In genomic region chr7:73420827-73421226, GRCm38 (mm10) we compare ENCODE assay signal across 15 mouse cellular contexts. TPM values are rescaled to one million over a fixed set of nuclear protein-coding genes. Genes with fewer than 3 reads are reported as not detected.
DNase-seq lines count a peak whose midpoint lies in the region; ATAC-seq lines count a peak whose summit lies in the region.
"Had no signal": no experiment of that assay in that cellular context is flagged by ENCODE, and none has a peak within 500 bp of the region (broad histone marks: within the 10 kb centered on the region; RNA-seq: fewer than 3 reads in every experiment).

No protein-coding gene starts in this region.

- H3K27me3 ChIP-seq in midbrain, embryonic 10.5 days (ENCODE audit: low read depth, poor library complexity, severe bottlenecking), result no peaks in the 10 kb centered on the region
- no peaks in the 10 kb centered on the region for H3K27me3 ChIP-seq in midbrain, embryonic 16.5 days (ENCODE audit: control insufficient read depth, insufficient read depth, low read depth, low read length)
- H3K27me3 ChIP-seq in forebrain, embryonic 13.5 days, result no peaks in the 10 kb centered on the region
- H3K27me3 ChIP-seq in limb, embryonic 13.5 days, result no peaks in the 10 kb centered on the region
- no peaks in the 10 kb centered on the region for H3K27me3 ChIP-seq in stomach, embryonic 14.5 days (ENCODE audit: control insufficient read depth, insufficient read depth, low read length)
- H3K27me3 ChIP-seq: heart, embryonic 12.5 days; liver, embryonic 13.5 days had no signal

- 48% methylated on average over 5 of the region's 5 CpGs for WGBS in midbrain, embryonic 10.5 days
- WGBS in midbrain, embryonic 16.5 days, result 41% methylated on average over 5 of the region's 5 CpGs
- WGBS in forebrain, embryonic 13.5 days, result 42% methylated on average over 5 of the region's 5 CpGs
- 59% methylated on average over 5 of the region's 5 CpGs for WGBS in limb, embryonic 13.5 days
- WGBS in stomach, embryonic 14.5 days, result 64% methylated on average over 5 of the region's 5 CpGs

- H3K27ac ChIP-seq in midbrain, embryonic 10.5 days (replicated peaks), result peak overlapping the region; percentile 62
- H3K27ac ChIP-seq in midbrain, embryonic 16.5 days (ENCODE audit: low read length), result no peak overlapping the region
- H3K27ac ChIP-seq in forebrain, embryonic 13.5 days, result peak overlapping the region; percentile 68
- peak overlapping the region; percentile 56; the same call in 1 of the 2 replicates for H3K27ac ChIP-seq in limb, embryonic 13.5 days
- peak overlapping the region; percentile 21; the same call in 1 of the 2 replicates for H3K27ac ChIP-seq in stomach, embryonic 14.5 days (ENCODE audit: low read length)
- H3K27ac ChIP-seq: left cerebral cortex, adult 2 months; liver, embryonic 13.5 days had no signal

- no peak overlapping the region for H3K4me3 ChIP-seq in midbrain, embryonic 10.5 days
- H3K4me3 ChIP-seq in midbrain, embryonic 16.5 days (ENCODE audit: low read depth, low read length), result no peak overlapping the region
- no peak overlapping the region for H3K4me3 ChIP-seq in forebrain, embryonic 13.5 days
- no peak overlapping the region for H3K4me3 ChIP-seq in limb, embryonic 13.5 days
- H3K4me3 ChIP-seq in stomach, embryonic 14.5 days (ENCODE audit: low read depth, low read length), result no peak overlapping the region
- H3K4me3 ChIP-seq: heart, embryonic 12.5 days; left cerebral cortex, adult 2 months; liver, embryonic 13.5 days had no signal

- no peaks in the 10 kb centered on the region for H3K9me3 ChIP-seq in midbrain, embryonic 10.5 days (replicated peaks)
- no peaks in the 10 kb centered on the region for H3K9me3 ChIP-seq in midbrain, embryonic 16.5 days (replicated peaks; ENCODE audit: control insufficient read depth, low read length, poor library complexity, severe bottlenecking)
- no peaks in the 10 kb centered on the region for H3K9me3 ChIP-seq in forebrain, embryonic 13.5 days (replicated peaks)
- no peaks in the 10 kb centered on the region for H3K9me3 ChIP-seq in limb, embryonic 13.5 days
- H3K9me3 ChIP-seq in stomach, embryonic 14.5 days (ENCODE audit: control insufficient read depth, low read depth, low read length), result no peaks in the 10 kb centered on the region
- H3K9me3 ChIP-seq: heart, embryonic 12.5 days; liver, embryonic 13.5 days had no signal

- no peak overlapping the region for H3K4me2 ChIP-seq in midbrain, embryonic 16.5 days (ENCODE audit: low read length)
- H3K4me2 ChIP-seq in forebrain, embryonic 13.5 days, result no peak overlapping the region
- no peak overlapping the region for H3K4me2 ChIP-seq in limb, embryonic 13.5 days (replicated peaks)
- no peak overlapping the region for H3K4me2 ChIP-seq in stomach, embryonic 14.5 days (replicated peaks; ENCODE audit: low read depth, low read length)
- H3K4me2 ChIP-seq: heart, embryonic 12.5 days; liver, embryonic 13.5 days had no signal

- no peak overlapping the region for H3K9ac ChIP-seq in midbrain, embryonic 16.5 days (ENCODE audit: low read depth, low read length)
- H3K9ac ChIP-seq in forebrain, embryonic 13.5 days, result 0 out of 2 replicates have a peak overlapping the region, but pooled peaks have one; percentile 38
- H3K9ac ChIP-seq in limb, embryonic 13.5 days, result no peak overlapping the region
- H3K9ac ChIP-seq in stomach, embryonic 14.5 days (replicated peaks; ENCODE audit: low read depth, low read length), result no peak overlapping the region
- H3K9ac ChIP-seq: heart, embryonic 12.5 days; liver, embryonic 13.5 days had no signal

- intact Hi-C loops in heart, postnatal 36 days (cut with DNase I), result no loop called here

- DNase-seq in midbrain, embryonic 10.5 days (ENCODE audit: low spot score), result no peak
- DNase-seq in heart, postnatal 36 days, result no peak
- DNase-seq in adrenal gland, postnatal 14 days, result no peak
- no peak for DNase-seq in embryo, embryonic 9.5 days (ENCODE audit: extremely low spot score)
- DNase-seq: adrenal gland, adult 8-10 months; kidney, postnatal 14 days; liver, embryonic 13.5 days; thymus, adult 2 months had no signal

- peaks cover 93% of the 10 kb centered on the region for H3K4me1 ChIP-seq in midbrain, embryonic 10.5 days
- peaks cover 19% of the 10 kb centered on the region; the same call in 1 of the 2 replicates for H3K4me1 ChIP-seq in midbrain, embryonic 16.5 days (ENCODE audit: control insufficient read depth, insufficient read depth, low read length)
- peaks cover 69% of the 10 kb centered on the region for H3K4me1 ChIP-seq in forebrain, embryonic 13.5 days
- H3K4me1 ChIP-seq in limb, embryonic 13.5 days, result peaks cover 44% of the 10 kb centered on the region
- peaks cover 14% of the 10 kb centered on the region for H3K4me1 ChIP-seq in stomach, embryonic 14.5 days (ENCODE audit: control insufficient read depth, insufficient read depth, low read length)

- peaks cover 62% of the 10 kb centered on the region for H3K36me3 ChIP-seq in midbrain, embryonic 10.5 days
- H3K36me3 ChIP-seq in midbrain, embryonic 16.5 days (ENCODE audit: control insufficient read depth, insufficient read depth, low read length), result peaks cover 9% of the 10 kb centered on the region
- peaks cover 51% of the 10 kb centered on the region for H3K36me3 ChIP-seq in forebrain, embryonic 13.5 days (ENCODE audit: poor library complexity, severe bottlenecking)
- H3K36me3 ChIP-seq in limb, embryonic 13.5 days, result peaks cover 49% of the 10 kb centered on the region
- H3K36me3 ChIP-seq in stomach, embryonic 14.5 days (ENCODE audit: control insufficient read depth, insufficient read depth, low read length), result peaks cover 35% of the 10 kb centered on the region
- H3K36me3 ChIP-seq: liver, embryonic 13.5 days had no signal

- no peak for ATAC-seq in midbrain, embryonic 16.5 days
- no peak for ATAC-seq in forebrain, embryonic 13.5 days
- no peak for ATAC-seq in limb, embryonic 13.5 days (ENCODE audit: low FRiP score, low read depth)
- no peak for ATAC-seq in stomach, embryonic 14.5 days (ENCODE audit: insufficient number of reproducible peaks, insufficient read depth, low FRiP score, low read depth)

RNA-seq across cellular contexts. Expression of gene Rgma, which starts 45.5 kb away (rescaled TPM):
- polyA plus RNA-seq in midbrain, embryonic 10.5 days (2016; fragmentation: Nextera tagmentation; extraction: Ambion mirVana), result 51.2 and 65.4 TPM in 2 replicates
- 38.4 and 38.6 TPM in 2 replicates for polyA plus RNA-seq in midbrain, embryonic 16.5 days (2015; fragmentation: Nextera tagmentation; extraction: Ambion mirVana)
- 24.7 and 27.6 TPM in 2 replicates for polyA plus RNA-seq in forebrain, embryonic 13.5 days (2015; fragmentation: Nextera tagmentation; extraction: Ambion mirVana)
- 25.3 and 25.6 TPM in 2 replicates for polyA plus RNA-seq in limb, embryonic 13.5 days (2015; fragmentation: Nextera tagmentation; extraction: Ambion mirVana)
- 24.9 and 30.5 TPM in 2 replicates for polyA plus RNA-seq in stomach, embryonic 14.5 days (2014; fragmentation: Nextera tagmentation; extraction: Ambion mirVana)
- 10 to 100 TPM; 52.1 to 87.0 TPM for total RNA-seq in heart, postnatal 36 days (2021)
- 10.0 and 14.0 TPM in 2 replicates for total RNA-seq in adrenal gland, postnatal 14 days (2021)
- total RNA-seq: monocyte, adult 5-6 weeks had no signal
